Mouse (Mus musculus): Measurements from ENCODE around the gene Deup1. TPM values are rescaled to one million over a fixed set of nuclear protein-coding genes. Genes with fewer than 3 reads are reported as not detected.

The Deup1 gene
- total RNA-seq, 1 experiment, result 0.31 TPM

DNA sequence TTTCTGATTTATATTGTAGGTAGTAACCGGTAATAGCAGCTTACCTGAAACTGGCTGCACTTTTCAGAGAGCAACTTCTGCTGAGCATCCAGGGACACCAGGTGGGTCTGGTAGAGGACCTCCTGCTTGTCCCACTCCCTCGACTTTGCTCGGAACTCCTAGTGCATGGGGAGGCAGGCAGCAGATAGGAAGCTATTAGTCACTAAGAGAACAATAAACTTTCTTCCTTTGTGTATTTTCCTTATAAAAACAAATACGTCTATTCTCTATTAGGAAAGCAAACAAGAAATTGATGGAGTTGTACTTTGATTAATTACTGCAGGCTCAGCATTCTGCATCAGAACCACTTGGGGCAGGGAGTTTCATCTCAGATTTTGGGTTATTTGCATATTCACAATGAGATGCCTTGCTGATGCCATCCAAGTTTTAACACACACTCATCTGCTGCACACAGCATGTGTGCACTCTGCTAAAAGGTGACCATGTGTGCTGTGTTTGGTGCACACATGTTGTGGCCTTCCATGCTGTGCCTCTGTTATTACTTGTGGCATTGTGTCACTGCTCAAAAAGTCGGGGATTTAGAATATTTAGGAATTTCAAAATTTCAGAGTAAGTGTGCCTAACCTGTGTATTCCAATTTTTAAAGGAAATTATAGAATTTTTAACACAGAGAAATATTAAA, 26.7 kb downstream of the Deup1 start:
- H3K27ac ChIP-seq (ENCODE audit: insufficient read depth, low read depth, low read length, poor library complexity, severe bottlenecking), result no peak overlapping the region
- H3K4me1 ChIP-seq (ENCODE audit: control insufficient read depth in 2 of 2, insufficient read depth in 2 of 2, low read length in 2 of 2, poor library complexity in 1 of 2), result no peaks in the 10 kb centered on the region
- TF ChIP-seq CHD2 (IDR thresholded peaks at IDR 0.05; ENCODE audit: low read depth, low read length) (no peak), MAFK (IDR thresholded peaks at IDR 0.05; ENCODE audit: insufficient read depth, low read depth, low read length) (no peak), ZC3H11A (IDR thresholded peaks at IDR 0.05; ENCODE audit: borderline replicate concordance, low read depth, low read length) (no peak), ZNF384 (IDR thresholded peaks at IDR 0.05; ENCODE audit: low read depth, low read length) (no peak), HCFC1 (IDR thresholded peaks at IDR 0.05; ENCODE audit: borderline replicate concordance, insufficient read depth, low read length) (no peak)
- in situ Hi-C loops (cut with MboI; ENCODE audit: low sequenced_read_pairs in 2 of 2, unreplicated experiment in 2 of 2), result no loop called here
- no peak overlapping the region for H3K9ac ChIP-seq (ENCODE audit: insufficient read depth, low read depth, low read length, poor library complexity, severe bottlenecking)
- H3K4me3 ChIP-seq (ENCODE audit: insufficient read depth in 1 of 2, low read depth in 1 of 2, low read length in 2 of 2, poor library complexity in 1 of 2, severe bottlenecking in 1 of 2), result no peak overlapping the region
- H3K9me3 ChIP-seq (ENCODE audit: control insufficient read depth, insufficient read depth, low read depth, low read length), result no peaks in the 10 kb centered on the region
- DNase-seq (ENCODE audit: low read depth, low spot score), result no peak
- H3K36me3 ChIP-seq (ENCODE audit: control insufficient read depth, insufficient read depth, low read length, poor library complexity, severe bottlenecking), result no peaks in the 10 kb centered on the region

DNA sequence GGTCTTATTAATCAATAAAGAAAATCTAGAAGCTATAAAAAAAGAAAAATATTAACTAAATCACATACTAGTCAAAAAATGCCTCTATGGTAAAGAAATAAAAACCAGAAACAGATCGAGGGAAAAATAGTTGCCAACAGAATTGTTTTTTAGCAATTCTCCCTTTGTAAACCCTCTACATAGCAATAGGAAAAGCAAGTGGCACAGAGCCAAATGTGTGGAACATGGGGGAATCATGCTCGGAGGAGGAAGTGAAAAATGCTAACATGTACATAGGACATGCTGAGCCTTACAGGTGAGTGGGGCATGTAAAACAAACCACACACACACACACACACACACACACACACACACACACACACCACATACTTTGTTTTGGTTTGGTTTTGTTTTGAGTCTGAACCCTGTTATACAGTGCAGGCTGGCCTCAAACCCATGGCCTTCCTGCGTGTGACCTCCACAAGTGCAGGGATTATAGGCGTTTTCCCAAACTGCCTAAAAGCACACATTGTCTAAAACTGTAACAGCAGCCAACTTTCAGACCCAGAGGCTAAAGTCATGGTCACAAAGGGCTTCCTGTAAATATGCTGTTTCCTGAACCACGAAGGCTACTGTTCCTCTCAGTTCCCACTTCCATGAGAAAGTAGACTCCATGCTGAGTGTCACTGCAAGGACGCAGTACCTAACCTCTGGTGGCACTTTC, 27.4 kb downstream of the Deup1 start:
- no peak for DNase-seq (ENCODE audit: low read depth, low spot score)

DNA sequence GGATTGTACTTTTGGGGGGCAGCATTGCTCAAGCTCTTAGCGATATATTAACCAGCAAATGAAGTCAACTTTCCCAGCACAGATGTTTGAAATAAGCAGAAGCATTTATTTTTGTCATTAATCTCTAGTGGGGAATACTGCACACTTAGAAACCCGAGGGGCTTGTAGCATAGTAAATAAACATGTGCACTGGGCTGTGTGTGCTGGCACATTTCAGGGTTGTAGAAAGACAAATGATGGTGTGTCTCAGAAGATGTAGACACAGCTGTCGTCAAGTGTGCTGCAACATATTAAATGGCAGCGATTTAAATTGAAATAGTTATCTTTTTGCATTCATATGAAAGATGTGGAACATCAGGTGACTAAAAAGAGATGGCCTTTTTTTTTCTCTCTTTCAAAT, 31.1 kb downstream of the Deup1 start:
- in situ Hi-C loops (cut with MboI; ENCODE audit: low sequenced_read_pairs in 2 of 2, unreplicated experiment in 2 of 2), result no loop called here
- H3K4me3 ChIP-seq (ENCODE audit: insufficient read depth in 1 of 2, low read depth in 1 of 2, low read length in 2 of 2, poor library complexity in 1 of 2, severe bottlenecking in 1 of 2), result no peak overlapping the region
- H3K9me3 ChIP-seq (ENCODE audit: control insufficient read depth, insufficient read depth, low read depth, low read length), result no peaks in the 10 kb centered on the region
- H3K36me3 ChIP-seq (ENCODE audit: control insufficient read depth, insufficient read depth, low read length, poor library complexity, severe bottlenecking), result no peaks in the 10 kb centered on the region
- no peak overlapping the region for H3K9ac ChIP-seq (ENCODE audit: insufficient read depth, low read depth, low read length, poor library complexity, severe bottlenecking)
- no peak for DNase-seq (ENCODE audit: low read depth, low spot score)
- TF ChIP-seq ZC3H11A (IDR thresholded peaks at IDR 0.05; ENCODE audit: borderline replicate concordance, low read depth, low read length) (no peak), CHD2 (IDR thresholded peaks at IDR 0.05; ENCODE audit: low read depth, low read length) (no peak), ZNF384 (IDR thresholded peaks at IDR 0.05; ENCODE audit: low read depth, low read length) (no peak), MAFK (IDR thresholded peaks at IDR 0.05; ENCODE audit: insufficient read depth, low read depth, low read length) (no peak), HCFC1 (IDR thresholded peaks at IDR 0.05; ENCODE audit: borderline replicate concordance, insufficient read depth, low read length) (no peak)
- no peak overlapping the region for H3K27ac ChIP-seq (ENCODE audit: insufficient read depth, low read depth, low read length, poor library complexity, severe bottlenecking)
- no peaks in the 10 kb centered on the region for H3K4me1 ChIP-seq (ENCODE audit: control insufficient read depth in 2 of 2, insufficient read depth in 2 of 2, low read length in 2 of 2, poor library complexity in 1 of 2)

More for the DNA sequence above, 27.4 kb downstream of the Deup1 start:
- Histone ChIP-seq H3K9me3 (ENCODE audit: control insufficient read depth, insufficient read depth, low read depth, low read length) (no peaks in the 10 kb centered on the region), H3K9ac (ENCODE audit: insufficient read depth, low read depth, low read length, poor library complexity, severe bottlenecking) (no peak overlapping the region), H3K4me3 (ENCODE audit: insufficient read depth in 1 of 2, low read depth in 1 of 2, low read length in 2 of 2, poor library complexity in 1 of 2, severe bottlenecking in 1 of 2) (no peak overlapping the region), H3K27ac (ENCODE audit: insufficient read depth, low read depth, low read length, poor library complexity, severe bottlenecking) (no peak overlapping the region), H3K4me1 (ENCODE audit: control insufficient read depth in 2 of 2, insufficient read depth in 2 of 2, low read length in 2 of 2, poor library complexity in 1 of 2) (no peaks in the 10 kb centered on the region), H3K36me3 (ENCODE audit: control insufficient read depth, insufficient read depth, low read length, poor library complexity, severe bottlenecking) (no peaks in the 10 kb centered on the region)
- TF ChIP-seq MAFK (IDR thresholded peaks at IDR 0.05; ENCODE audit: insufficient read depth, low read depth, low read length), result no peak
- no peak for TF ChIP-seq CHD2 (IDR thresholded peaks at IDR 0.05; ENCODE audit: low read depth, low read length)
- no peak for TF ChIP-seq ZC3H11A (IDR thresholded peaks at IDR 0.05; ENCODE audit: borderline replicate concordance, low read depth, low read length)
- TF ChIP-seq ZNF384 (IDR thresholded peaks at IDR 0.05; ENCODE audit: low read depth, low read length), result no peak
- TF ChIP-seq HCFC1 (IDR thresholded peaks at IDR 0.05; ENCODE audit: borderline replicate concordance, insufficient read depth, low read length), result no peak
- in situ Hi-C loops (cut with MboI; ENCODE audit: low sequenced_read_pairs in 2 of 2, unreplicated experiment in 2 of 2), result no loop called here

DNA sequence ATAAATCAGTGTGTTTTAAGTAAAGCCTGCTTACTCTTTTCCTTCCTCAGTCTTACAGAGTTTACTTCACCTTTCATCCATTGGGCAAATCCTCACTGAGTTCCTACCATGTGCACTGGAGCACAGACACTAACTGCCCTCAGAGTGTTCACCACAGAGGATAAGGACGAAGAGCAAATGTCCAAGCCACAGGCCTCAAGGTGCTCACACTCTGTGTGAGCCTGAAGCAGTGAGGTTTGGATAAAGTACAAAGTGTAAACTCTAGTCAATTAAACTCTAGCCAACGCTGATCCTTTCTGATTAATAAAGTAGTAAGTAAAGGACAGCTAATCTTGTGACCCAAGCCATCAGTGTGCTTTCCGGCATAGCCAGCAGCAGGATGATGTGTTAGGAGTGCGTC, 33.6 kb downstream of the Deup1 start:
- Histone ChIP-seq H3K27ac (ENCODE audit: insufficient read depth, low read depth, low read length, poor library complexity, severe bottlenecking) (no peak overlapping the region), H3K36me3 (ENCODE audit: control insufficient read depth, insufficient read depth, low read length, poor library complexity, severe bottlenecking) (no peaks in the 10 kb centered on the region), H3K4me1 (ENCODE audit: control insufficient read depth in 2 of 2, insufficient read depth in 2 of 2, low read length in 2 of 2, poor library complexity in 1 of 2) (no peaks in the 10 kb centered on the region), H3K9ac (ENCODE audit: insufficient read depth, low read depth, low read length, poor library complexity, severe bottlenecking) (no peak overlapping the region), H3K9me3 (ENCODE audit: control insufficient read depth, insufficient read depth, low read depth, low read length) (no peaks in the 10 kb centered on the region), H3K4me3 (ENCODE audit: insufficient read depth in 1 of 2, low read depth in 1 of 2, low read length in 2 of 2, poor library complexity in 1 of 2, severe bottlenecking in 1 of 2) (no peak overlapping the region)
- in situ Hi-C loops (cut with MboI; ENCODE audit: low sequenced_read_pairs in 2 of 2, unreplicated experiment in 2 of 2), result no loop called here
- TF ChIP-seq HCFC1 (IDR thresholded peaks at IDR 0.05; ENCODE audit: borderline replicate concordance, insufficient read depth, low read length) (no peak), ZC3H11A (IDR thresholded peaks at IDR 0.05; ENCODE audit: borderline replicate concordance, low read depth, low read length) (no peak), MAFK (IDR thresholded peaks at IDR 0.05; ENCODE audit: insufficient read depth, low read depth, low read length) (no peak), ZNF384 (IDR thresholded peaks at IDR 0.05; ENCODE audit: low read depth, low read length) (no peak), CHD2 (IDR thresholded peaks at IDR 0.05; ENCODE audit: low read depth, low read length) (no peak)
- DNase-seq (ENCODE audit: low read depth, low spot score), result no peak
